Mouse (Mus musculus): ENCODE measurements around the gene Ppard.

GRCm38 (mm10) chr17:28316476-28316875, 84.0 kb downstream of the Ppard start:
- TF ChIP-seq GATA1 (IDR thresholded peaks at IDR 0.05; ENCODE audit: low read length) (no peak), TAL1 (IDR thresholded peaks at IDR 0.05; ENCODE audit: low read length) (no peak)

Data from erythroblast, embryonic 14.5 days (primary cell).